Mouse (Mus musculus) kidney, adult 2 months (tissue): ENCODE measurements around the gene Tmtc1.

Experiments used
- CTCF ChIP-seq: fragments of 200-500 bp; conservative IDR thresholded peaks from 2 replicates; pipeline ENCODE4 v1.5.1; 2011; ENCODE audit warnings: low read depth, mild to moderate bottlenecking, control low read depth, low read length, moderate library complexity, mixed read lengths; ENCODE audit not compliant: insufficient read depth, insufficient read length
- POLR2A ChIP-seq: fragments of 200-500 bp; IDR thresholded peaks from one replicate; pipeline ENCODE4 v1.6.1; 2011; ENCODE audit warnings: low read depth, low read length, control low read depth

DNA sequence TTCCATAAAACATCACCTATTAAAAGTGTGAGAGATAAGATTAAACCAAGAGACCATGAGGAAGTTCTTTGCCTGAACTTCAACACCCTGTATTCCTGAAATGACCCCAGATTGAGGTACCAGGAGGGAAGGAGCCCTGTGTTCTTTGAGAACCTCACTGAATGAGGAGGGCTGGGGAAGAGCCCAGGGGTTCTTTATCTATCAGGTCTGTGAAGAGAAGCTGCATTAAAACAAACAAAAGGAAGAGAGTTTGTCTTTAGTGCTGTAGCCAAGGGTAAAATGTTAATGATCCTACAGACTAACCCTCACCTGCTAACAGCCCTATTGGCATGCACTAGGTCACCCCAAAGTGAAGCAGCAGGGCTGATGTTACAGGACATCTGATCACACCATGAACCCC, 153.3 kb downstream of the Tmtc1 start:
- TF ChIP-seq POLR2A (no peak), CTCF (no peak)
